8 mouse cellular contexts compared by ENCODE assay signal in the genomic region with DNA sequence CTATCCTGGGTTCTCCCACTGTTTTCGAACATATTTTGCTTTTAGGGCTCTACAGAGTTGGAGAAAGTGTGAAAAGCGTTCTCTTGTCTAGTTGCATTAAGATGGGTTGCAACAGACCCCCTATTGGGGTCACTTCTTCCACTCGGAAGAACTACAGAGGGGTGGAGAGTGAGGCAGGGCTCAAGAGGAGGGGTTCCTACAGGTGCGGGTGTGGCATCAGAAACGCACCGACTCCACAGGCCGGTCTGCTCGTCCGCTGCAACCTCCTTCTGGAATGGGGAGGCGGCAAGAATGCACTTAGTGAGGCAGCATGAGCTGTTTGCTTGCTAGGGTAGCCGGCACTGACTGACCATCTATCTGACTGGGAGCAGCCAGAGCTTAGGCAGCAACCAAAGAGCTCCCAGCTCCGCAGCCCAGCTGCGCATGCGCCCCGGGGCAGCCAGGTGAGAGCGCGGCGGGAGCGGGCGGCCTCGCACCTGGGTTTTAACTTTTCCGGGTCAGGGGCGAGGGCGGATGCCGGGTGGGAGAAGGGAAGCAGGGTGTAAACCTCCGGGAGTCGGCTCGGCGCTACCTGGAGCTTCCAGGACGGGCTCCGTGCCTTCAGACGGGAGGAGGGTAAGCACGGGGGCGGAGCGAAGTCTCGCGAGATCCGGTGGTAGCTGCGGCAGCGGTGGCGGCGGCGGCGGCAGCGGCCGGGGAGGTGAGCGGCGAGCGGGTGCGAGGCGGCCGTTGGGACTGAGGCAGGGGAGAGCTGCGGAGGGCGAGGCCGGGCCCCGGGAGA. TPM values are rescaled to one million over a fixed set of nuclear protein-coding genes. Genes with fewer than 3 reads are reported as not detected.
A peak's percentile ranks its signal among the peaks of the same experiment; 100 is the strongest.
DNase-seq lines count a peak whose midpoint lies in the region; ATAC-seq and TF ChIP-seq lines count a peak whose summit lies in the region.

A gene (plus strand): TSS at position 627 of the 781 bp plus-strand sequence.

- H3K4me2 ChIP-seq in hindbrain, embryonic 12.5 days (replicated peaks) = peak within 1 kb of the TSS; percentile 88

- CTCF ChIA-PET in Patski (lab: Charles Lee) = interaction anchor here (1.0 kb wide), 1 partner anchor 48 kb away, joined by 3 read pairs; no protein-coding TSS in a partner anchor

- H3K9me3 ChIP-seq in hindbrain, embryonic 12.5 days (replicated peaks) = no peaks in the 10 kb centered on the region

- TF ChIP-seq CTCF in Patski (IDR thresholded peaks at IDR 0.05) = no peak

- 1% methylated on average over 54 of the region's 56 CpGs for WGBS in hindbrain, embryonic 12.5 days

- H3K9ac ChIP-seq in hindbrain, embryonic 12.5 days = peak within 1 kb of the TSS; percentile 92

- peak within 1 kb of the TSS; percentile 90 for H3K4me3 ChIP-seq in hindbrain, embryonic 12.5 days

- ATAC-seq in Patski = peak; percentile 84
- ATAC-seq in hindbrain, embryonic 12.5 days (ENCODE audit: low FRiP score) = peak; percentile 94

- H3K4me1 ChIP-seq in hindbrain, embryonic 12.5 days = peaks cover 15% of the 10 kb centered on the region

- H3K36me3 ChIP-seq in hindbrain, embryonic 12.5 days = no peaks in the 10 kb centered on the region

- POLR2A ChIA-PET in Patski (lab: Charles Lee) = interaction anchor here (0.6 to 1.1 kb wide), 2 partner anchors 34 to 82 kb away, joined by 3 to 5 read pairs; no protein-coding TSS in a partner anchor

- DNase-seq in Patski (ENCODE audit: low read depth, low spot score) = peak; percentile 33
- DNase-seq in cerebellum, postnatal 10 days = peak; percentile 95 to 96
- DNase-seq in frontal cortex, postnatal 10 days (ENCODE audit: low spot score in 2 of 2) = peak; percentile 70 to 87
- DNase-seq in layer of hippocampus, postnatal 14 days (ENCODE audit: low spot score in 2 of 2) = peak; percentile 79 to 92
- DNase-seq in lung, postnatal 10 days = peak; percentile 94
- DNase-seq in ovary, postnatal 14 days (ENCODE audit: low spot score) = peak; percentile 88
- peak; percentile 80 to 92 for DNase-seq in thymus, postnatal 10 days (ENCODE audit: low spot score in 2 of 2)

- in situ Hi-C loops in Patski (cut with MboI; ENCODE audit: low pct_unique_long_range_greater_than_20kb) = no loop called here

- no peaks in the 10 kb centered on the region for H3K27me3 ChIP-seq in Patski
- no peaks in the 10 kb centered on the region for H3K27me3 ChIP-seq in hindbrain, embryonic 12.5 days

- H3K27ac ChIP-seq in hindbrain, embryonic 12.5 days = peak within 1 kb of the TSS; percentile 82

RNA-seq across cellular contexts. Expression of the gene that starts here (rescaled TPM):
- polyA plus RNA-seq in Patski (2021) = 18.7 TPM
- polyA plus RNA-seq in hindbrain, embryonic 12.5 days (2016; fragmentation: Nextera tagmentation; extraction: Ambion mirVana) = 15.9 and 18.7 TPM in 2 replicates
- 100 to 1,000 TPM; 118 to 123 TPM for total RNA-seq in layer of hippocampus, postnatal 14 days (2021)

Comparison
In these comparisons a context has a peak if more than half of its experiments do, and no peak if none do; other contexts are left out.
1. Peak in every context shown above with its lines: DNase-seq, ATAC-seq, H3K4me3 ChIP-seq and H3K27ac ChIP-seq.
2. DNase-seq: peak in every context shown above with its lines; median percentile 96 in cerebellum, postnatal 10 days; 94 in lung, postnatal 10 days; 88 in ovary, postnatal 14 days; 86 in thymus, postnatal 10 days; 86 in layer of hippocampus, postnatal 14 days; 78 in frontal cortex, postnatal 10 days; 33 in Patski.